Mouse (Mus musculus) ES-Bruce4 (cell line): ENCODE results near the gene Dgka. TPM values are rescaled to one million over a fixed set of nuclear protein-coding genes. Genes with fewer than 3 reads are reported as not detected.
A peak's percentile ranks its signal among the peaks of the same experiment; 100 is the strongest.

Source experiments
- H3K27ac ChIP-seq: 2 replicates; pipeline ENCODE4 v1.5.1; 2012; ENCODE audit warnings: low read length, inconsistent platforms; ENCODE audit not compliant: insufficient read depth
- H3K27me3 ChIP-seq: 2 replicates; pipeline ENCODE4 v1.6.1; 2012; ENCODE audit warnings: mild to moderate bottlenecking, low read length, inconsistent platforms; ENCODE audit not compliant: control insufficient read depth, poor library complexity, insufficient read depth, severe bottlenecking
- H3K36me3 ChIP-seq: 2 replicates; pipeline ENCODE4 v1.6.1; 2012; ENCODE audit warnings: inconsistent platforms, mild to moderate bottlenecking, low read length, moderate library complexity; ENCODE audit not compliant: control insufficient read depth, poor library complexity, insufficient read depth, severe bottlenecking
- H3K4me1 ChIP-seq: one replicate; pipeline ENCODE4 v1.8.1; 2011; ENCODE audit warnings: low read length; ENCODE audit not compliant: control insufficient read depth, insufficient read depth
- H3K4me3 ChIP-seq: 2 replicates; pipeline ENCODE4 v1.5.1; 2011; ENCODE audit warnings: low read depth, mild to moderate bottlenecking, low read length
- H3K9ac ChIP-seq: 2 replicates; pipeline ENCODE4 v1.6.1; 2012; ENCODE audit warnings: low read depth, mild to moderate bottlenecking, inconsistent platforms; ENCODE audit not compliant: poor library complexity, severe bottlenecking
- H3K9me3 ChIP-seq: replicated peaks from 2 replicates; pipeline ENCODE4 v1.6.1; 2012; ENCODE audit warnings: mild to moderate bottlenecking, low read length, inconsistent platforms; ENCODE audit not compliant: control insufficient read depth, poor library complexity, insufficient read depth, severe bottlenecking
- CTCF ChIP-seq: IDR thresholded peaks from one replicate; pipeline ENCODE4 v1.8.1; 2011; ENCODE audit warnings: low read depth, low read length
- EP300 ChIP-seq: IDR thresholded peaks from 2 replicates; pipeline ENCODE4 v1.6.1; 2011; ENCODE audit warnings: low read depth, low read length; ENCODE audit not compliant: insufficient read depth
- POLR2A ChIP-seq: IDR thresholded peaks from one replicate; pipeline ENCODE4 v1.8.1; 2011; ENCODE audit warnings: low read length; ENCODE audit not compliant: insufficient read depth
- polyA plus RNA-seq: library from polyadenylated mRNA; stranded (reverse); fragments of >200 nt; gene quantifications from 2 replicates; pipeline ENCODE4 v1.2.4, GENCODE M21; 2011; ENCODE audit warnings: low read depth; ENCODE audit not compliant: missing spikeins, insufficient read depth, insufficient read length

Gene Dgka
- polyA plus RNA-seq, 1 experiment = 44.7 TPM

GRCm38 (mm10) chr10:128695411-128695991, 49.2 kb downstream of the Dgka start:
- TF ChIP-seq POLR2A (no peak), EP300 (no peak), CTCF (no peak)
- peaks cover 26% of the 10 kb centered on the region for H3K36me3 ChIP-seq
- no peaks in the 10 kb centered on the region for H3K9me3 ChIP-seq
- peaks cover 3% of the 10 kb centered on the region for H3K4me1 ChIP-seq
- peak overlapping the region; percentile 23 for H3K27ac ChIP-seq
- no peaks in the 10 kb centered on the region for H3K27me3 ChIP-seq
- H3K9ac ChIP-seq = peak overlapping the region; percentile 90
- H3K4me3 ChIP-seq = peak overlapping the region; percentile 90

GRCm38 (mm10) chr10:128674469-128675008, 70.1 kb downstream of the Dgka start:
- H3K9ac ChIP-seq = peak overlapping the region; percentile 33; the same call in 1 of the 2 replicates
- peaks cover 6% of the 10 kb centered on the region for H3K36me3 ChIP-seq
- peak overlapping the region; percentile 72 for H3K4me3 ChIP-seq

GRCm38 (mm10) chr10:128673763-128674468, 70.7 kb downstream of the Dgka start, which contains the start of gene Suox:
Gene Suox, minus strand, starts transcription at chr10:128674073.
- Histone ChIP-seq H3K27me3 (no peaks in the 10 kb centered on the region), H3K36me3 (0 out of 2 replicates have a peak, but pooled peaks cover 2% of the 10 kb centered on the region), H3K9ac (peak within 1 kb of the TSS; percentile 33), H3K9me3 (no peaks in the 10 kb centered on the region), H3K27ac (no peak within 1 kb of the TSS), H3K4me1 (no peaks in the 10 kb centered on the region), H3K4me3 (peak within 1 kb of the TSS; percentile 72)
- TF ChIP-seq EP300 = no peak
- no peak for TF ChIP-seq CTCF
- TF ChIP-seq POLR2A = no peak

More at GRCm38 (mm10) chr10:128674469-128675008, 70.1 kb downstream of the Dgka start:
- TF ChIP-seq POLR2A = no peak
- TF ChIP-seq CTCF = no peak
- TF ChIP-seq EP300 = no peak
- Histone ChIP-seq H3K27ac (no peak overlapping the region), H3K4me1 (no peaks in the 10 kb centered on the region), H3K9me3 (no peaks in the 10 kb centered on the region), H3K27me3 (no peaks in the 10 kb centered on the region)

GRCm38 (mm10) chr10:128671148-128671547, 73.5 kb downstream of the Dgka start:
- no peak overlapping the region for H3K4me3 ChIP-seq
- H3K9me3 ChIP-seq = no peaks in the 10 kb centered on the region
- no peaks in the 10 kb centered on the region for H3K4me1 ChIP-seq
- no peak overlapping the region for H3K9ac ChIP-seq
- no peak overlapping the region for H3K27ac ChIP-seq
- TF ChIP-seq POLR2A (no peak), EP300 (no peak), CTCF (no peak)
- H3K36me3 ChIP-seq = 0 out of 2 replicates have a peak, but pooled peaks cover 2% of the 10 kb centered on the region
- no peaks in the 10 kb centered on the region for H3K27me3 ChIP-seq

Other genes with a start within 250 kb of the Dgka start
- gene Myl6b, start 246.2 kb downstream of the Dgka start, polyA plus RNA-seq = 9.0 and 12.8 TPM in 2 replicates
- 20.1 and 20.5 TPM in 2 replicates for gene Esyt1, start 219.0 kb downstream of the Dgka start, polyA plus RNA-seq
- gene Zc3h10, start 197.1 kb downstream of the Dgka start, polyA plus RNA-seq = 22.4 and 24.6 TPM in 2 replicates
- 3,771 and 3,978 TPM in 2 replicates for gene Rpl41, start 195.6 kb downstream of the Dgka start, polyA plus RNA-seq
- 366 and 396 TPM in 2 replicates for gene Pa2g4, start 178.9 kb downstream of the Dgka start, polyA plus RNA-seq
- 39.4 and 41.7 TPM in 2 replicates for gene Erbb3, start 155.2 kb downstream of the Dgka start, polyA plus RNA-seq
- gene Rps26, start 118.1 kb downstream of the Dgka start, polyA plus RNA-seq = 1,832 and 1,959 TPM in 2 replicates
- gene Ikzf4, start 98.9 kb downstream of the Dgka start, polyA plus RNA-seq = 9.8 and 11.6 TPM in 2 replicates
- 14.3 and 14.4 TPM in 2 replicates for gene Suox, start 70.8 kb downstream of the Dgka start, polyA plus RNA-seq
- gene Rab5b, start 48.6 kb downstream of the Dgka start, polyA plus RNA-seq = 79.0 and 83.6 TPM in 2 replicates
- gene Pmel, start 40.7 kb downstream of the Dgka start, polyA plus RNA-seq = 3.0 TPM in 2 replicates
- gene Cdk2, start 39.8 kb downstream of the Dgka start, polyA plus RNA-seq = 81.4 and 82.7 TPM in 2 replicates
- 53.8 and 56.0 TPM in 2 replicates for gene Pym1, start 3.0 kb upstream of the Dgka start, polyA plus RNA-seq
- 0.46 and 1.5 TPM in 2 replicates for gene Mmp19, start 46.1 kb upstream of the Dgka start, polyA plus RNA-seq
- gene Dnajc14, start 59.2 kb upstream of the Dgka start, polyA plus RNA-seq = 41.3 and 45.5 TPM in 2 replicates
- 12.3 and 12.6 TPM in 2 replicates for gene Tmem198b, start 59.5 kb upstream of the Dgka start, polyA plus RNA-seq
- 269 and 288 TPM in 2 replicates for gene Sarnp, start 72.5 kb upstream of the Dgka start, polyA plus RNA-seq
- gene Ormdl2, start 76.8 kb upstream of the Dgka start, polyA plus RNA-seq = 63.2 and 69.2 TPM in 2 replicates
- gene Gdf11, start 146.9 kb upstream of the Dgka start, polyA plus RNA-seq = 2.8 and 3.0 TPM in 2 replicates
- gene Cd63, start 156.1 kb upstream of the Dgka start, polyA plus RNA-seq = 116 and 130 TPM in 2 replicates
- gene Rdh5, start 178.0 kb upstream of the Dgka start, polyA plus RNA-seq = 3.5 and 3.9 TPM in 2 replicates
- gene Bloc1s1, start 179.2 kb upstream of the Dgka start, polyA plus RNA-seq = 36.7 and 44.5 TPM in 2 replicates
- 1.6 and 3.2 TPM in 2 replicates for gene Itga7, start 189.0 kb upstream of the Dgka start, polyA plus RNA-seq
- gene Mettl7b, start 216.1 kb upstream of the Dgka start, polyA plus RNA-seq = not detected in 2 replicates
- not detected in 2 replicates for gene Olfr9, start 244.6 kb upstream of the Dgka start, polyA plus RNA-seq